Mouse (Mus musculus): ENCODE data around the gene Gpr179.
"Not testable (repeated sequence)": the region's sequence is repeated elsewhere in the genome, so short reads cannot be mapped to it uniquely, and the experiment has no call there.

The Gpr179 gene

DNA sequence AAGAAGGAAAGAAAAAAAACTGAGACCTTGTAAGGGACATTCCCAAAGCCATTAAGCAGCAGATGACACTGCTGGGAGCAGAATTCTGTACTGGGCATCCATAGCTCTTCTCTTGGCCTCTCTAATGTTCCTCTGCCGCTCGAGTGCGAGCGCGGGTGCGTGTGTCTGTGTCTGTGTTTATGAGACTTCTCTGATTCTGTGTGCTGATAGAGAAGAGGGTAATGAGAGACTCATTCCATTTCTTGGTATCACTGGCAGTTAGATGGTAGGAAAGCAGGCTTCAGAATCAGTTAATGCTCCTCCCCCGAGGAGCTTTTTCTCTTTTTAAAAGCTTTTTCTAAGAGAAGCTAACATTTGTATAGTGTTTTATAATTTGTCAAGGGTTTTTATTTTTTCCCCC lies 3.4 kb upstream of the Gpr179 start:
- DNase-seq (ENCODE audit: low spot score in 2 of 2): no peak

DNA sequence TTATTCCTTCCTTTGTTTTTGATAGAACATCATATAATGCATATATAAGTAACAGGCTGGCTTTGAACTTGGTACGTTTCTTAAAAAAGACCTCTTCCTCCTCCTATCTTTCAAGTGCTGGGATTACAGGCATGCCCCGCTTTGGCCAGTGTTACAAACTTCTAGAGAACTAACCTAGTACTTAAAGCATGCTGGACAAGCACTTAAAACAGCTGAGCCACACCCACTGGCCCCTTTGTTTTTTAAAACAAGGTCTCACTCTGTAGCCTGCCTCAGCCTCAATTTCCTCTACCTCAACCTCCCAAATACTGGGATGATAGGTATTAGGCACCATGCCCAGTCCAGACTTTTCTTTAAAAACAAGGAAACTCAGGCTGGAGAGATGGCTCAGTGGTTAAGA lies 2.8 kb upstream of the Gpr179 start:
- no peak for DNase-seq (ENCODE audit: low spot score in 2 of 2)

DNA sequence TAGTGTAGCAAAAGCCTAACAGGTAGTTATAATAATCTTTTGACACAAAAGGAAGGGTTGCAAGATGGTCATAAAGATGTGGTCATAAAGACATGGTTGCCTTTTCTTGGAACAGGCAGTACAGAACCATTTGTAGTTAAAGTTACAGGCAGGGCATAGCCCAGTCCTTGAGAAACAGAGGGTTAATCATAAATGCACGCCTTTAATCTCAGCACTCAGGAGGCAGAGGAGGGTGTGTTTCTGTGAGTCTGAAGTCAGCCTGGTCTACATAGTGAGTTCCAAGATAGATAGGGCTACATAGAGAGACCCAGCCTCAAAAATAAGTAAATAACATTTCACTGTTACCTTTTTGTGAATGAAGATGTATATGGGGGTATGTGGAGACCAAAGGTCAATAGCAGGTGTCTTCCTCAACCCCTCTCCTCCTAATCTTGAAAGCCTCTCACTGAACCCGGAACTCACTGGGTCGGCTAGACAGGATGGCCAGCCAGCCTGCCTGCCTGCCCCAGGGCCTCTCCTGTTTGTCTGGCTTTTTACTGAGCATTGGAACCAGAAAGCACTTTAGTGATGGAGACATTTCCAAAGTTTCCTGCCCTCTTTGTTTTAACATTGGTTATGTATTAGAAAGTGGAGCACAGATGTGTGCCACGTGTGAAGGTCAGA lies 1.2 kb upstream of the Gpr179 start:
- no peak for DNase-seq (ENCODE audit: low spot score in 2 of 2)

DNA sequence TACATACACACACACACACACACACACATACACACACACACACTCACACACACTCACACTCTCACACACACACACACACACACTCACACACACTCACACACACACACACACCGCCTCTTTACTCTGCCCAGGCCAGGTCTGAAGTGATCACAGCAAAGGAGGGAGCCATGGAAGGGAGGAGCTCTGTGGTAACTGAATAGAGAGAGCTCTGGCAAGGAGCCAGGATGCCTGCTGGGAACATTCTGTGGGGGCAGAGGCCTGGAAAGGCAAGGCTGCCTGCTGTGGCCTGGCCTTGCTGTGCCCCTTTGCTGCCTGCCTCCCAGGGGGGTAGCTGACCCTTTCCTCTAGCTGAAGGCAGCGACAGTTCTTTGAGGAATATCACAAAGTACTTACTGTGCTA lies 1.8 kb downstream of the Gpr179 start:
- DNase-seq (ENCODE audit: low spot score in 2 of 2): peak in 1 of 2 experiments; percentile 42

DNA sequence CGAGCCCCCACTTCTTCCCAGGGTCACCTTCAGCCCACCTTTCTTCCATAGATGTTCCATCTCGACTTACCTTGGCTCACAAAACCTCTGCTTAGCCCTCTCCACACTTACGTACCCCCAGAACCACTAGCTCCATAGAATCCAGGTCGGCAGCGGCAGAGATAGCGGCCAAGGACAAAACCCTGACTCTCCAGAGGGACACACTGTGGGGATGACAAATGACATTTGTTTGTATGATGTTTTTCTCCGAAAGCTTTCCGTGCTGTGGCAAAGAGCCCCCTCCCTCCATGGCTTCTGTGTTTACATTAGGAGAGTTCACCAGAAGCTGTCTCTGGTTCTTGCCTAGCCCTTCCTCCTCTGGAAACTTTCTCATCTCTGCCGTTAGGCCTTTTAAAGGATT lies 4.6 kb downstream of the Gpr179 start:
- no peak for DNase-seq (ENCODE audit: low spot score in 2 of 2)

DNA sequence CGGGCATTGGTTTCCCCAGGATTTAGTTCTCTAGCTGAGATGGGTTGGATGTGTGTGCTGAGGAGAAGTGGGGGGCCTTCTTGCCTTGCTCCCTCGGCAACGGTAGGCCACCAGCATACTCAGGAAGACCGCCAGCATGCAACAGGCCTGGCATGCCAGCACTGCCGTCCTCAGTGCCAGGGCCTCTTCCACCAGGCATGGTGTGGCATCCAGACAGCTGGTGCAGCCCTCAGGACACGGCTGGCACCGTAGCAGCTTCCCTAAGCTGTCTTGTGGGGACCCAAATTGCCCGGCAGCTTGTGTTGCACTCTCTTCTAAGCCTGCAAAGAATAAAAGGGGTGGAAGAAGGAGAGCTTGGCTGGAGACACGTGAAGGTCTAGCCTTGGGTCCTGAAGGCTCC lies 5.5 kb downstream of the Gpr179 start:
- DNase-seq (ENCODE audit: low spot score in 2 of 2): no peak

DNA sequence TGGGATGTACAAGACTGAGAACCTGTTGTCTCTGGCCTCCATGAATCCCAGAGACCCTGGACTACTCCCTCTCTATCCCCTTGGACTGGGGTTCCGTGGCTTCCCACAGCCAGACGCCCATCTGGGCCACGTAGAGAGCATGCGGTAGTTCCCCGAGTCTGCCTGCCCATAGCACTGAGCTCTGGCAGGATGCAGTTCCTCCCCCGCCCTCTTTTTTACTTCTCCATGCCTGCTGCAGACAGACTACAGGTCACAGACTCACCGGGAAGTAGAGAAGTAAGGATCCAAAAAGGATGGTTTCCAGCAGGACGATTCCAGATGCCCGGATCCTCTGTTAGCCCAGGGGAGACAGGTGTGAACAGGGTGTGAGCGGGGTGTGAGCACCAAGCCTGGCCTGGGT lies 6.4 kb downstream of the Gpr179 start:
- no peak for DNase-seq (ENCODE audit: low spot score in 2 of 2)

DNA sequence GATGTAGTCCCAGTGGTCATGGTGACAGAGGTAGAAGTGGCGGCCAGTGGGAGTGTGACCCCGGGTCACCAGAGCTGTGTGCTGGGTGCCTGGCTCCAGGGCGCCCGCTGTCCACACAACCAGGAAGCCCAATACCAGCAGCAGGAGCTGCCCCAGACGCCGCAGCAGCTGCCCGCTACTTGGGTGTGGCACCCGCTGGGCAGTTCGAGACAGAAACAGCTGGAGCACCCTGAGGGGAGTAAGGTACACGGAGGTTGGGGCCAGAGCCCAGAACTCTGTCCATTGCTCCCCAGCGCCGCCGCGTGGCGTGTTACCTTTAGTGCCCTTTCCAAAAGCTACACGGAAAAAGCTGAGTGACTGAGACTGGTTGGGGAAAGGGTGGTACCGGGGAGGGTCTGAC lies 8.3 kb downstream of the Gpr179 start:
- DNase-seq (ENCODE audit: low spot score in 2 of 2): peak in 1 of 2 experiments; percentile 74

DNA sequence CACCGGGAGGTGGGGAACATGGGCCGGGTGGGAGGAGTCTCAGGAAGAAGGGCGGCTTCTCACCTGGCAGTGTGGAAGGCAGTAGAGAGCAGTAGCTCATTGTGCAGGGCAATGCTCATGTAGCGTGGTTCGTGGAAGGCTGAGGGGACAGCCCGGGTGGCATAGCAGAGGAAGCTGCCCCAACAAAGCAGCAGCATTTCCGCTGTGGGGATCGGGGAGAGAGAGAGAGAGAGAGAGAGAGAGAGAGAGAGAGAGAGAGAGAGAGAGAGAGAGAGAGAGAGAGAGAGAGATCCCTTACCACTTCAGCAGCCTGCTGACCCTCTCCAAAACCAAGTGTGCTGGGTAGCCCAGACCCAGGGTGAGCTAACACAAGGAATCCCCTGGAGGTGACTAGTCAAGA lies 8.7 kb downstream of the Gpr179 start:
- no peak for DNase-seq (ENCODE audit: low spot score in 2 of 2)

DNA sequence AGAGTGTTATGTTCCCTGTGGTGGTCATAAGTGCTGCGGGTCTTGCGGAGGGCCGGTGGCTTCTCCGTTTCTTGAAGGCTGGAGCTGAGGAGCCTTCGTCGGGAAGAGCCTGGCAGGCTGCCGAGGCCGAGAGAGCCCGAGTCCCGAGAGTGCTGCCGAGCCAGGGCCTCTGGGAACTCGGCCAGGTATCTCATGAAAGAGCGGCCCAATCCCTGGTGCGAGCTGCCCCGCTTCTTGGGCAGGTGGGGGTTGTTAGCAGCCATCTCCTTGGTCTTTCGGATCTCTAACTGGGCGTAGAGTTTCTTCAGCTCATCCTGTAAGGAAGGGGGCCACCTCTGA lies 12.9 kb downstream of the Gpr179 start:
- no peak for DNase-seq (ENCODE audit: low spot score in 2 of 2)

DNA sequence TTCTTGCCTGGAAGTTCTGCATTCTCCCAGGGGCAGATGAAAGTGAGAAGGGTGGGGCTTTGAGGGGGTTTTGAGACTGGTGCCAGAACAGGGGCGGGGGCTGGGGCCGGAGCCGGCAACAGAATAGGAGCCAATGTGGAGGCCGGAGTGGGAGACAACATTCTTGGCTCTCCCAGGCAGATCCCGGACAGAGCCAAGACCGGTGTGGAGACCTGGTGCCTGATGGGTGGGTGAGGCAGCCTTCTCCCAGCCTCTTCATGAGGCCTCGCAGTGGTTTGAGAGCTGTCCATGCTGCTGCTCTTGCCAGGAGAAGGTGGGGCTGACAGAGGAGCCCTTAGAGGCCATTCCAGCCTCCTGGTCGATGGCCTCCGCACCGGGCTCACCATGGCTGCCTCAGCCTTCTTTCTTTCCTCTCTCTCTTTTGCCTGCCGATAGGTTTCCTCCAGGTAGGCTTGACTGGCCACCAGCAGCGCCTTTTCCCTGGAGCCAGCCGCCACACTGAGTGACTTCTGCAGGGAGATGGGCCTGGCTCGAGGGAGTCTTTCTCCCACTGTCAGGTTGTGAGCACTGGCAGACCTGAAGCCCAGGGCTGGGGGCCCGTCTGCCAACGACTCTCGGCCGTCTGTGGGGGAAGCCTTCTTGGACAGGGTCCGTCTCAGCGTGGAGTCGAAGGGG lies 13.4 kb downstream of the Gpr179 start:
- DNase-seq (ENCODE audit: low spot score in 2 of 2): no peak

DNA sequence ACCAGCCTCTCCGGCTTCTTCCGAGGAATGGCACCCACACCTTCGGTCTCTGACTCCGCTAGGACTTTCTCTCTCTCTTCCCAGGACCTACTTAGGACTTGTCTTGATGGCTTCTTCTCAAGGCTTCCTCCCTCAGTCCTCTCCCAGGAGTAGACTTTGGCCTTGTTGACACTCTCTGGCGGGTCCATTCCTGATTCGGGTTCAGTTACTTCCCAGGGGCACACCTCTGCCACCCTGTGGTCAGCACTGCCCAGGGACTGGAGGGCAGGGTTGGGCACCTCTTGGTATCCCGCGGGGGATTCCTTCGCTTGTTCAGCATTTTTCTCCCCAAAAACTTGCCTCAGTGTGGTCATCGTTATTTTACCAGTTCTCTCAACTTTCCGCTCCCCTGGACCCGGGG lies 14.5 kb downstream of the Gpr179 start:
- no peak for DNase-seq (ENCODE audit: low spot score in 2 of 2)

DNA sequence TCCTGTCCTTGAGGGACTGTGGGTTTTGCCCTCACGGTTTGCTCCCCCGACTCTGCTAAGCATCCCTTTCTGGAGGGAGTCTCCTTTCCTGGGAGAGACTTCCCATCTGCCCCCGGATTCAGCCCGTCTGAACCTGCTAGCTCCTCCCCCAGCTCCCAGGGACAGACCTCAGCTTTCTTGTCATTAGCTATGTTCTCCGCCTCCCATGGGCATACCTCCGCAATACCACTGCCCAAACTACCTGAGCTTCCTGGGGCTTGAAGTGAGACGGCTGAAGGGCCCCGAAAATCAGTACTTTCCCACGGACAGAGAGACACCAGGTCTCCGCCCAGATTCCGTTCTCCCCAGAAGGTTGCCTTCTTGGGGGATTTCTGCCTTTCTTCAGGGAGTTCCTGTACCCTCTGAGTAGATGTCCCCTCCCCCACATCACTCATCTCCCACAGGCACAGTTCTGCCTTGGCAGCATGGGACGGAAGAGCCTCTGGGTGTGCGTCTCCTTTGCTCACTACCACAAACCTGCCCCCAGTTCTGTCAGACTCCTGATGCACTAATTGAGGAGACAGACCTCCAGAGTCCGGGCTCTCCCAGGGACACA lies 15.0 kb downstream of the Gpr179 start:
- no peak for DNase-seq (ENCODE audit: low spot score in 2 of 2)

DNA sequence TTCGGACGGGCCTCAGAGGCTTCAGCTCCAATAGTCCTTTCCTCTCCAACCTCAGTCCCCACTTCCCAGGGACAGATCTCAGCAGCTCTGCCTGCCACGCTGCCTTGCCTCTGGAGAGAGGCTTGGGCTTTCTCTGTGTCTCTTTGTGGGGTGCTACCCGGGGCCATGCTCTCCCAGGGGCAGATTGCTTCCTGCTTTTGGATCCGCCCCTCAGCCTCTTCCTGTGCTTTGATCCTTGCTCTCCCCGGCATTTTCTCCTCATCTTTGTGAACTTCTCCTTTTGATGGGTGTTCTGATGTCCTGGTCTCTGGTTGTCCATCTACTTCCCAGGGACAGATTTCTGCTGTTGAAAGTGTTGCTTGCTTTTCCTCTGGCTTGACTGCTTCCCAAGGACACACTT lies 15.6 kb downstream of the Gpr179 start:
- DNase-seq (ENCODE audit: low spot score in 2 of 2): no peak

DNA sequence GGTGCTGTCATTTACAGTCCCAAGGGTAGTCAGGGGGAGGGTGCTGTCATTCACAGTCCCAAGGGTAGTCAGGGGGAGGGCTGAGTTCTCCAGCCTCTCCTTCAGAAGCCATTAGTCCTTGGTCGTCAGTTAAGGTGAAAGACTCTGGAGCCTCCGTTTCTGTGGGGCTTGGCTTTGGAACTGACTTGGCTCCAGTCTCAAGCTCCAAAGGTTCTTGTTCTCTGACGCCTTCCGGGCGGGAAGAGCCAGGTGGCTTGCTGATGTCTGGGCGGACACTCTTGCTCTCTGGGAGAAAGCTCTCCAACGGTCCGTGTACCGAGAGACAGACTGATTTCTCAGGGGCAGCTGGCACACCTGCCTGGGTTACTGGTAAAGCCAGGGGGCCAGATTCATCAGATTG lies 17.5 kb downstream of the Gpr179 start:
- no peak for DNase-seq (ENCODE audit: low spot score in 2 of 2)

DNA sequence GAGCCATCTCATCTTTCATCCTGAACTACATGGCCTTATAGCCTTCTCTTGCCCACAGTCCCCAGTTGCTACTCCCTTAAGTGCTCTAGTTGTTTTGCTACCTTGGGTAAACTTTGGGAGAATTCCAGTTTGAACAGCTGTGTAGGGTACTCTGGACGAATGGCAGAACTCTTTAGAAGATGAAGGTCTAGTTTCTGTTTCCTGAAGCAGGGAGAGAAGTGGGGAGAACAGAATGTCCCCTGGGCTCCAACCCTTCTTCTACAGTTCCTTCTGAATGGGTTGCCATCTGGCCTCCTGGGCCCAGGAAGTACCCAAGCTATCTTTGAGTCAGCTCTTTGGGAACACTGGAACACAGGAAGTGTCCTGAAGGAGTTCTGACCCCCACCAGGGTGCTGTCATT lies 18.0 kb downstream of the Gpr179 start:
- DNase-seq (ENCODE audit: low spot score in 2 of 2): no peak

DNA sequence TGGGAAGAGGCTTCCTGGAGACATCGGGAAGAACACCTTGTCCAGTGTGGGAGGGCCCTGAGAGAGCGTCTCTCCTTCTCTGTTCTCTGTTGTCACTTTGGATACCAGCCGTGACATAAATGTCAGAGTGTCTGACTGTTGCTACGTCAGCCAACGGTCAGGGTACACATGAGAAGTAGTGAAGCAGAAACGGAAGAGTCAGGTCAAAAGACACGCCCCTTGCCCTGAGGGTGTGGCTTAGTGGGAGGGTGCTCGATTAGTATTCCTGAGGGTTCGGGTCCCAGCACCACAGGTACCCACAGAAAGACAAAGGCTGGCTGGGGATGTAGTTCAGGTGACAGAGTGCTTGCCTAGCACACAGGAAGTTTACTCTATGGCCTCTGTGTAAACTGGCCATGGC lies 18.8 kb downstream of the Gpr179 start:
- DNase-seq (ENCODE audit: low spot score in 2 of 2): no peak

DNA sequence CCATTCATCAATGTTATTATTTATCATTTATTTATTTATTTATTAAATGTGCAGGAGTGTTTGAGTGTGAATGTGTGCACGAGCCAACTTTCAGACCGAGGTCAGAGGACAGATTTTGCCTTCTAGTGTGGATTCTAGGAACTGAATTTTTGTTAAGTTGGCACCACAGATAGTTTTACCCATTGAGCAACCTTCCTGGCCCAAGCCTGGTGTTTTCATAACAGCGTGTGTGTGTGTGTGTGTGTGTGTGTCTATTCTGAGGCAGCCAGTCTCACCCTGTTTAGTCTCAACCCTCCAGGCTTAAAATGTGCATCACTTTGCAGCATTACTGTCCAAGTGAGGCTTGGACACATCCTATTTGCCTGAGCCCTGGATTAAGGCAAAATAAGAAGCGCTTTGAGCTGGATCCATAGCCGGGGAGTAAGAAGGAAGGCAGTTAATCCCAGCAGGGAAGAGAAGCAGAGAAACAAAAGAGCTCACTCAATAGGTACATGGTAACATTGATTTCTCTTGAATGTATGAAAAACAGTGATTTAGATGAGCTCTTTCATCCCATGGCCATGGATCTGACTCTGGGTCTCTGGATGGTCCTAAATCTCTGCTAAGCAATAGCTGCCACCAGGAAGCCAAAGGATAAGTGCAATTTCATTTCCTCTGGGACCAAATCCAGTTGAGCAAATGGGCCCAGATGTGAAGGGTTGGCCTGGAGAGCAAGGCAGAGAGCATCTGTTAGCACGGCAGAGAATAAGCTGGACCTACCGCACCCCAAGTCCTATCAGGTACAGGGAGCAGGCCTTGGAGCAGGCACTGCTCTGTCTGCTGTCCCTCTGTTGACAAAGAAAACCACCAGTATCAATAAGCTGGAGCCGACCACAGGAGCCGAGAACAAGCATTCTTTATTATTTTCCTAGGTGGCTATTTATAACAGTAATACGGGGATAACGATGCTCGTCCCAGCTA lies 20.4 kb downstream of the Gpr179 start:
- DNase-seq (ENCODE audit: low spot score in 2 of 2): no peak

DNA sequence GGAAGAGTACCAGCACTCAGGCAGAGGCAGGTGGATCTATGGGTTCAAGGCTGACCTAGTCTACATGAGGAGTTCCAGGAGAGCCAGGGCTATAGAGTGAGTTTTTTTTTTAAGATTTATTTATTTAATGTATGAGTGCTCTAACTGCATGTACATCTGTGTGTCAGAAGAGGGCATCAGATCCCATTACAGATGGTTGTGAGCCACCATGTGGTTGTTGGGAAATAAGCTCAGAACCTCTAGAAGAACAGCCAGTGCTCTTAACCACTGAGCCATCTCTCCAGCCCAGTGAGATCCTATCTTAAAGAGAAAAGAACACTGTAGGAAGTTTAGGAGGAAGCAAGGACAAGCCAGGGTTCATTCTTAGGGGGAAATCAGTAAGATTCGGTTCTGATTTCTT lies 21.6 kb downstream of the Gpr179 start:
- DNase-seq (ENCODE audit: low spot score in 2 of 2): no peak

DNA sequence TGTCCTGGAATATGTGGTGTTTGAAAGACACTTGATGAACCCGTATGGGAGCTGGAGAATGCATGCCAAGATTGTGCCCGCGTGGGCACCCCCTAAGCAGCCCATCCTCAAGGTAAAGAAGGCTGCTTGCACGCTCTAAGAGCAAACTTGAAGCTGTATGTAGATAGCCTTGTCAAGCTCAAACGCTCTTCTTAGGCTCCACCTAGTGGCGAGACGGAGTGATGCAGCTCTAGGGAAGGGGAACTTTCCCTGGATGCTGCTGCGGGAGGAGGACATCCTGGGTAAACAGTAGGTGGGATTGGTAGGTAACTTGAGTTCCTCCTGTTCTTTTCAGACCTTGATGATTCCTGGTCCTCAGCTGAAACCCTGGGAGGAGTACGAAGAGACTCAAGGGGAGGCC lies 23.7 kb downstream of the Gpr179 start:
- DNase-seq (ENCODE audit: low spot score in 2 of 2): peak; percentile 55 to 76

DNA sequence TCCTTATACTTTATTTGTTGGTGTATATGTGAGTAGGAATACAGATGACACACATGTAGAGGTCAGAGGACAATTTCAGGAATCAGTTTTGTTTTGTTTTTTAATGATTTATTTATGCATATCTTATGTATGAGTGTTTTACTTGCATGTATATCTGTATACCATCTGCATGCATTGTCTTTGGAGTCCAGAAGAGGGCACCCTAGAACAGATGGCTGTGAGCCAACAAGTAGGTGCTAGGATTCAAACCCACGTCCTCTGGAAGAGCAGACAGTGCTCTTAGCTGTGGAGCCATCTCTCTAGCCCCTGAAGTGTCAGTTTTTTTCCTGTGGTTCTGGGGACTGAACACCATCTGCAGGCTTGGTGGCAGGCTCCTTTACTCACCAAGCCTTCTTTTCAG lies 26.7 kb downstream of the Gpr179 start:
- no peak for DNase-seq (ENCODE audit: low spot score in 2 of 2)

DNA sequence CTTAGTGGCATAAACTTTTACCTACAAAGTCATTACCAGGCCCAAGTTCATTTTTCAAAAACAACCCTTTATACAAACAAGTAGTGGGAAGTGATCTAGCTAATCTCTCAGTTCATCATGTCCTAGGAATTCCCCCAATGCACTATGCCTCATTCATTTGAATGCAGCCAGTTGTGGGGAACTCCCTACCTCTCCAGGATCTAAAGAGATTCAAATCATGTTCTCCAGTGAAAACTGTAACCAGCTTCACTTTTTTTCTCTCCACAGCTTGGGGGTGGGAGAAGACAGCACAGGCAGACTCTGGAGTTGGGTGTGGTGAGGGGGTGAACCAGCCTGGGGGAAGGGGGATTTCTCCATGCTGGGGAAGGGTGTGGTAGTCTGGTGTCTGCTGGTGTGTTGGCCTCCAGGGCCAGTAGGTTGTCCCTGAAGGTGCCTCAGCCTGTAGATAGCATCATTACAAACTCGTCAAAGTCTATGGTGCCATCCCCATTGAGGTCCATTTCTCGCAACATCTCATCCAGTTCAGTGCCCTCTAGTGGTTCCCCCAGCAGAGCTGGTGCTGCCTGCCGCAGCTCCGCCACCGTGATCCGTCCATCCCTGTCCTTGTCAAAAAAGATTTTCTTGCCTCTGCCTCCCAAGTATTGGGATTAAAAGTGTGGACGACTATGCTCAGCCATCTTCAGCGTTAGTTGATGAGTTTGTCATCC lies 29.8 kb downstream of the Gpr179 start:
- not testable (repeated sequence) for DNase-seq (ENCODE audit: low spot score in 2 of 2)
